Mouse (Mus musculus) bone marrow macrophage, adult 2 months (primary cell): ENCODE results near the gene Arpc2.

ENCODE experiments used
- CTCF ChIP-seq: IDR thresholded peaks from 2 replicates; pipeline ENCODE4 v1.5.1; 2012; ENCODE audit warnings: low read depth, mild to moderate bottlenecking, low read length, moderate library complexity
- POLR2A ChIP-seq: IDR thresholded peaks from 2 replicates; pipeline ENCODE4 v1.6.1; 2012; ENCODE audit warnings: mild to moderate bottlenecking, low read depth, low read length, borderline replicate concordance

DNA sequence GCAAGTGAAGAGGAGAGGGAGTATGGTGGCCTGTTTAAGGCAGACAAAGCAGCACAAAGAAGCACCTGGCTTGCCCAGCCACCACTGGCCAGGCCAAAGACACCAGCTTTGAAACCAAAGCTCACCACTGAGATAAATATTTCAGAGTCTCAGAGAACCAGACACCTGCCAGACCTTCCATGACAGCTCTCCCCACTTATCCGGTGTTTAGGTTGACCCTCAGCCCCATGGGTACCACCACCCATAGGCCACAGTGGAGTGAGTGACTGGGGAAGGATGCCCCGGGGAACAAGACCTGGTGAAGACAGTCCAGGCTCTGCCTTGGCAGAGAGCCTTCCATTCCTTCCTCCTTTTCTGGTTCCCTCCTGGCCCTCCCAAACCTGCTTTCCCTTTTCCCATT, 67.0 kb downstream of the Arpc2 start:
- TF ChIP-seq CTCF (no peak), POLR2A (no peak)
